Mouse (Mus musculus): ENCODE results near the gene Itga9. TPM values are rescaled to one million over a fixed set of nuclear protein-coding genes. Genes with fewer than 3 reads are reported as not detected.

Itga9 gene
- polyA plus RNA-seq, 1 experiment from 2014 or later, result 2.8 TPM

GRCm38 (mm10) chr9:118901917-118902316, 295.4 kb downstream of the Itga9 start:
- 13% methylated on average over 6 of the region's 6 CpGs for WGBS

DNA sequence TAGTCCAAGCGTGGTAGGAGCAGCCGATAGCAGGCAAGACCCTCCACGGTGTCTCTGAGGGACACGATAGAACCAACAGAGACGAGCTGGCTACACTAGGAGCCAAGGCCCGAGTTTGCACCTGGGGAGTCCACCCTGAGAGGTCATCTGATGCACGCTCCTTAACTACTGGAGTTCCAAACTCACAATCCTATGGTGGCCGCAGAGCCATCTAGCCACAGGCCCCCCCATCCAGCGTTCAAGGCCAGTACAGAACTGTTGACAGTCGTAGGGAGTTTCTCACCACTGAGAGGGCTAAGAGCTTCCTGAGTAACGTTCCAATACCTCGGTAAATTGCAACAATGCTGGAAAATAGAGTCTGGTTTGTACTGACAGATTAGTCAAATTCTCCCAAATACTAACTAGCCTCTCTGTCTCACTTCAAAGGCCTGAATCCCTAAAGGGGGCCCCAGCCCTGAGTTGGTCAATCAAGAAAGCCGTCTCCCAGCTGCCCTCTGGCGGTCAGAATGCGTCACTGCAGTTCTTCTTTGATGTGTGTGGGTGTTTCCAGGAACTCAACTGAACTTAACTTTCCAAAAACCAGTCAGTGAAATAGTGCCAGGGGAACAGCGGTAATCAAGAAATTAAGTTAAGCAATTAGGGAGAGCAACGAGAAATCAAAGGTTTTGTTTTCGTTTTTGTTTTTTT, 301.6 kb downstream of the Itga9 start:
- 55% methylated on average over 18 of the region's 18 CpGs for WGBS
- Histone ChIP-seq H3K27me3 (no peaks in the 10 kb centered on the region), H3K4me3 (no peak overlapping the region), H3K36me3 (no peaks in the 10 kb centered on the region), H3K27ac (replicated peaks) (no peak overlapping the region), H3K9ac (no peak overlapping the region), H3K9me3 (no peaks in the 10 kb centered on the region), H3K4me2 (no peak overlapping the region), H3K4me1 (replicated peaks) (no peaks in the 10 kb centered on the region)
- 0 out of 2 replicates have a peak, but pooled peaks have one; percentile 45 for ATAC-seq (ENCODE audit: low FRiP score, low read depth)

More at GRCm38 (mm10) chr9:118901917-118902316, 295.4 kb downstream of the Itga9 start:
- H3K9ac ChIP-seq, result no peak overlapping the region
- H3K27ac ChIP-seq (replicated peaks), result no peak overlapping the region
- no peak overlapping the region for H3K4me2 ChIP-seq
- 0 out of 2 replicates have a peak, but pooled peaks have one; percentile 34 for ATAC-seq (ENCODE audit: low FRiP score, low read depth)
- H3K4me3 ChIP-seq, result no peak overlapping the region
- no peaks in the 10 kb centered on the region for H3K27me3 ChIP-seq
- H3K36me3 ChIP-seq, result no peaks in the 10 kb centered on the region
- H3K4me1 ChIP-seq (replicated peaks), result no peaks in the 10 kb centered on the region
- H3K9me3 ChIP-seq, result no peaks in the 10 kb centered on the region

DNA sequence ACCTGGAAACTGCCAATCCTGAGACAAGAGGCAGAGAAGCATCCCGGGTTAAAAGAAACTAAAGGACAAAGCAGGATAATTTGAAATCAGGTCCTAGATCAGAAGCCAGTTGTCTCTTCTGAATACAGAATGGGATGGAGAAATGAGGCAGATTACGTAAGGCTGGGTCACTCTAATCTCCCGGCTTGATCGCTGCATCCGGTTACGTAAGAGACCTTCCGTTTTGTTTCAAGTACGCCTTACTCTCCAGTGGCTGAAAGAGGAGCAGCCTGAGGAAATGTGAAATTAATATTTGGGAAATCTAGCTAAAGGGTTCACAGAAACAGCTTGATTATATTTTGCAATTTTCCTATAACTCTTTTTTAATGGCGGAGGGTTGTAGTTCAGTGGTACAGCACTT, 306.6 kb downstream of the Itga9 start:
- no peaks in the 10 kb centered on the region for H3K9me3 ChIP-seq
- H3K27me3 ChIP-seq, result no peaks in the 10 kb centered on the region
- no peaks in the 10 kb centered on the region for H3K36me3 ChIP-seq
- H3K4me1 ChIP-seq (replicated peaks), result no peaks in the 10 kb centered on the region
- no peak overlapping the region for H3K9ac ChIP-seq
- no peak overlapping the region for H3K4me3 ChIP-seq
- H3K27ac ChIP-seq (replicated peaks), result no peak overlapping the region
- no peak for ATAC-seq (ENCODE audit: low FRiP score, low read depth)
- H3K4me2 ChIP-seq, result no peak overlapping the region
- WGBS, result 94% methylated on average over 9 of the region's 9 CpGs

DNA sequence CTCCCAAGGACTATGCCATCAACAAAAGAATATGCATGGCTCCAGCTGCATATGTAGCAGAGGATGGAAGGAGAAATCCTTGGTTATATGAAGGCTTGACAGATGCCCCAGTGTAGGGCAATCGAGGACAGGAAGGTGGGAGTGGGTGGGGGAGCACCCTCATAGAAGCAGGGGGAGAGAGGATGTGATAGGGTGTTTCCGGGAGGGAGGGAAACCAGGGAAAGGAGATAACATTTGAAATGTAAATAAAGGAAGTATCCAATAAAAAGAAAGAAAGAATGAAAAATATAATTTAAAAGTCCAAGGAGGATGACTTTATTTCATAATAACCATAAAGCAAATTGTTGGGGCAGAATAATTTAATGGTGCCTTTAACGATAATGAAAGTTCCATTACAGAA, 307.1 kb downstream of the Itga9 start:
- Histone ChIP-seq H3K4me3 (no peak overlapping the region), H3K4me1 (replicated peaks) (no peaks in the 10 kb centered on the region), H3K27ac (replicated peaks) (no peak overlapping the region), H3K9ac (no peak overlapping the region), H3K9me3 (no peaks in the 10 kb centered on the region), H3K36me3 (no peaks in the 10 kb centered on the region), H3K4me2 (no peak overlapping the region), H3K27me3 (no peaks in the 10 kb centered on the region)
- WGBS, result 85% methylated on average over 3 of the region's 3 CpGs
- no peak for ATAC-seq (ENCODE audit: low FRiP score, low read depth)

GRCm38 (mm10) chr9:118914589-118914988, 308.1 kb downstream of the Itga9 start:
- WGBS, result 43% methylated on average over 8 of the region's 8 CpGs
- no peak for ATAC-seq (ENCODE audit: low FRiP score, low read depth)

DNA sequence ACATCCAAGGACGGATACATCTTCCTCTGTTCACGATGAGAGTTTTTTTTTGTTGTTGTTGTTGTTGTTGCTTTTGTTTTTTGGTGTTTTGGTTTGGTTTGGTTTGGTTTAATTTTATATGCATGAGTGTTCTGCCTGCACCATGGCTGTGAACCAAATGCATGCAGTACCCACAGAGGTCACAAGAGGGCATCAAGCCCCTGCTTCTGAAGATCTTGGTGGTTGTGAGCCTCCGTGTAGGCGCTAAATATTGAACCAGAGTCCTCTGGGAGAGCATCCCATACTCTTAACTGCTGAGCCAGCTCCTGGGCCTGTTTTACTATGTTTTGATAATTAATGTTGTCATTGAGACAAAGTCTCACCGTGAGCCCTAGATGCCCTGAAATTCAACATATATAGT, 308.8 kb downstream of the Itga9 start:
- no peak overlapping the region for H3K4me2 ChIP-seq
- WGBS, result 55% methylated on average over 5 of the region's 5 CpGs
- H3K27me3 ChIP-seq, result no peaks in the 10 kb centered on the region
- no peak for ATAC-seq (ENCODE audit: low FRiP score, low read depth)
- no peak overlapping the region for H3K27ac ChIP-seq (replicated peaks)
- H3K36me3 ChIP-seq, result no peaks in the 10 kb centered on the region
- H3K9me3 ChIP-seq, result no peaks in the 10 kb centered on the region
- no peak overlapping the region for H3K4me3 ChIP-seq
- peaks cover 10% of the 10 kb centered on the region for H3K4me1 ChIP-seq (replicated peaks)
- H3K9ac ChIP-seq, result no peak overlapping the region

More at GRCm38 (mm10) chr9:118914589-118914988, 308.1 kb downstream of the Itga9 start:
- Histone ChIP-seq H3K9me3 (no peaks in the 10 kb centered on the region), H3K4me1 (replicated peaks) (peaks cover 4% of the 10 kb centered on the region; the same call in 1 of the 2 replicates), H3K4me2 (no peak overlapping the region), H3K9ac (no peak overlapping the region), H3K36me3 (no peaks in the 10 kb centered on the region), H3K4me3 (no peak overlapping the region), H3K27me3 (no peaks in the 10 kb centered on the region), H3K27ac (replicated peaks) (no peak overlapping the region)

- no peak overlapping the region for H3K9ac ChIP-seq
- 46% methylated on average over 16 of the region's 16 CpGs for WGBS
- H3K4me2 ChIP-seq, result peak overlapping the region; percentile 28; the same call in 1 of the 2 replicates
- no peaks in the 10 kb centered on the region for H3K27me3 ChIP-seq
- H3K36me3 ChIP-seq, result no peaks in the 10 kb centered on the region
- no peaks in the 10 kb centered on the region for H3K9me3 ChIP-seq
- peak overlapping the region; percentile 64 for H3K27ac ChIP-seq (replicated peaks)
- H3K4me3 ChIP-seq, result no peak overlapping the region
- peaks cover 16% of the 10 kb centered on the region for H3K4me1 ChIP-seq (replicated peaks)
- peak; percentile 64 for ATAC-seq (ENCODE audit: low FRiP score, low read depth)
Measured at GRCm38 (mm10) chr9:118919672-118920186, 313.2 kb downstream of the Itga9 start.

DNA sequence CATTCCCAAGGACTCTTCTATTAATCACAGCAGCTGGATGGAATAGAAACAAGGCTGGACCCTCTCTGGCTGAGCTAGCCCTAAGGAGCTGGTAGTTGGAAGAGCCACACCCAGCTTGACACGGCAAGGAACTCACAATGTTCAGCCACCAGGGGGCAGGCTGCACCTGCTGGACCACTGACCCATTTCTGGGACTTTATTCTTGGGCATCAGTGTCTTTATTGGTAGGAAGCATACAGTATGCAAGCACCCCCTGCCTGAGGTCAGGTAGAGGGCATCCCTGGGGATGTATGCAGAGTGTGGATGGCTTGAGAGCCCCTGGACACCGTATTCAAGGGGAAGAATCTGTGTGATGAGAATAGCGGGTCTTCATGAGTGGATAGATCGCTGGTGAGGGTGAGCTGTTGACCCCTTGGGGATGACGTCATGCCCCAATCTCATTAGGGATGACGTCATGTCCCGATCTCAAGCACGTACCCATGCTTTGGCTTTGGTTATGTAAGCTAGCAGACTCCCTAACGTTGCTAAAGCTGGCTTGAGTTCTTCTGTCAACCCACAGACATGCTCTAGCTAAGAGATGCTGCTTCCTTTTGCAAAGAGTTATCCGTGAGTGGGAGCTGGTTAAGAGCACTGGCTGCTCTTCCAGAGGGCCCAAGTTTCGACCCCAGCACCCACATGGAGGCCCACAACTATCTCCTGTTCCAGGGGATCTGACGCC, 314.5 kb downstream of the Itga9 start:
- Histone ChIP-seq H3K27ac (replicated peaks) (no peak overlapping the region), H3K4me3 (no peak overlapping the region), H3K36me3 (no peaks in the 10 kb centered on the region), H3K9me3 (no peaks in the 10 kb centered on the region), H3K4me1 (replicated peaks) (peaks cover 22% of the 10 kb centered on the region), H3K4me2 (no peak overlapping the region), H3K9ac (no peak overlapping the region), H3K27me3 (no peaks in the 10 kb centered on the region)
- peak; percentile 11; the same call in 1 of the 2 replicates for ATAC-seq (ENCODE audit: low FRiP score, low read depth)
- WGBS, result 49% methylated on average over 12 of the region's 12 CpGs

DNA sequence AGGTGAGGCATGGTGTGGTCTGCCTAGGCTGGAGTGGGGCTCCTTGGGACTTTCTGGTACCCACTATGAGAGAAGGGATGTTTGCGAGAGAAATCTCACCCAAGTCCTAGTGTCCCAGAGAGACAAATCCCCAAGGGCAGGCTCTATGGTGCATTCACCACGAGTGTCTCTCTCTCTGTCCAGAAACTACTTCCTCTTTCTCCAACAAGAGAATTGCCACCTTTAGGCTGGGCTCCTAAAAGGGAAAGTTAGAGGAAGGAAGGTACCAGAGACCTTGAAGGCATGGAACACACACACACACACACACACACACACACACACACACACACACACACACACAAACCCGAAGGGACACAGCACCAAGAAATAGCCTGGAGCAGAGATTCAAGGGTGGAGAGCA, 315.4 kb downstream of the Itga9 start:
- Histone ChIP-seq H3K9me3 (no peaks in the 10 kb centered on the region), H3K36me3 (no peaks in the 10 kb centered on the region), H3K4me3 (no peak overlapping the region), H3K4me1 (replicated peaks) (peaks cover 22% of the 10 kb centered on the region), H3K27me3 (no peaks in the 10 kb centered on the region), H3K27ac (replicated peaks) (no peak overlapping the region), H3K4me2 (no peak overlapping the region), H3K9ac (no peak overlapping the region)
- ATAC-seq (ENCODE audit: low FRiP score, low read depth), result no peak
- WGBS, result 80% methylated on average over 3 of the region's 3 CpGs

DNA sequence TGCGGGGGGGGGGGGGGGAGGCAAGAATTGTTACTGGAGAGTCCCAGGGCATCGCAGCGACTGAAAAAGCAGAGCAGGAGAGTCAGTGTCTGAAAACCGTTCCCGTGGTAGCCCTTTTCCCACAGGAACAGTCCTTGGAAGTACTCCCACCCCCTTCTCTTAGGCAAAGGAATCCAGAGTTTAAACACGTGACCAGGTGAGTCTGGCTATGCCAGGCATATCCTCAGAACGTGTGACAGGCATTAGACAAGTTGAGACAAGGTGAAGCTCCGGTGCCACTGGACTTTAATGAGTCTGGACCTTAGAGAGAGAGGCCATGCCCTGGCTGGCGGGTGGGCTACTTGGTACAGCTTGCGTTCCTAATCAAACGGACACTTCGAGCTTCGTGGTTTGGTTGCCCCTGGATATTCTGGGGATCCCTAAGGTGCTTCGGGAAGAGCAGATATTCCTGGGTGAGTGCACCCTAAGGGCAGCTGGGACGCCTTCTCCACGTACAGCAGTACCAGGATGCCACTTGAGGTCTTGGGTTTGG, 318.1 kb downstream of the Itga9 start:
- H3K9ac ChIP-seq, result no peak overlapping the region
- ATAC-seq (ENCODE audit: low FRiP score, low read depth), result no peak
- peak overlapping the region; percentile 89 for H3K4me3 ChIP-seq
- no peak overlapping the region for H3K27ac ChIP-seq (replicated peaks)
- no peaks in the 10 kb centered on the region for H3K36me3 ChIP-seq
- H3K9me3 ChIP-seq, result no peaks in the 10 kb centered on the region
- 11% methylated on average over 15 of the region's 16 CpGs for WGBS
- H3K4me2 ChIP-seq, result peak overlapping the region; percentile 99
- peaks cover 43% of the 10 kb centered on the region for H3K4me1 ChIP-seq (replicated peaks)
- H3K27me3 ChIP-seq, result no peaks in the 10 kb centered on the region

GRCm38 (mm10) chr9:118925286-118926110, 319.0 kb downstream of the Itga9 start:
- H3K9me3 ChIP-seq, result no peaks in the 10 kb centered on the region
- H3K4me2 ChIP-seq, result peak overlapping the region; percentile 99
- H3K27me3 ChIP-seq, result no peaks in the 10 kb centered on the region
- H3K27ac ChIP-seq (replicated peaks), result peak overlapping the region; percentile 89
- peak overlapping the region; percentile 75 for H3K9ac ChIP-seq
- H3K4me3 ChIP-seq, result peak overlapping the region; percentile 89
- peaks cover 41% of the 10 kb centered on the region for H3K4me1 ChIP-seq (replicated peaks)
- no peaks in the 10 kb centered on the region for H3K36me3 ChIP-seq
- ATAC-seq (ENCODE audit: low FRiP score, low read depth), result peak; percentile 89
- WGBS, result under 1% methylated on average over 49 of the region's 53 CpGs
